Mouse (Mus musculus) small intestine, adult 2 months (tissue): ENCODE measurements around the gene Slc41a3.

ENCODE experiments used
- CTCF ChIP-seq: fragments of 200-500 bp; IDR thresholded peaks from 2 replicates; pipeline ENCODE4 v1.5.1; 2012; ENCODE audit warnings: low read depth, mild to moderate bottlenecking, control low read depth, inconsistent platforms, low read length, moderate library complexity, mixed read lengths; ENCODE audit not compliant: insufficient replicate concordance, insufficient read length; ENCODE audit errors: extremely low read depth
- POLR2A ChIP-seq: fragments of 200-500 bp; IDR thresholded peaks from 2 replicates; pipeline ENCODE4 v1.6.1; 2012; ENCODE audit warnings: low read depth, mild to moderate bottlenecking, control low read depth, inconsistent platforms, low read length, moderate library complexity

DNA sequence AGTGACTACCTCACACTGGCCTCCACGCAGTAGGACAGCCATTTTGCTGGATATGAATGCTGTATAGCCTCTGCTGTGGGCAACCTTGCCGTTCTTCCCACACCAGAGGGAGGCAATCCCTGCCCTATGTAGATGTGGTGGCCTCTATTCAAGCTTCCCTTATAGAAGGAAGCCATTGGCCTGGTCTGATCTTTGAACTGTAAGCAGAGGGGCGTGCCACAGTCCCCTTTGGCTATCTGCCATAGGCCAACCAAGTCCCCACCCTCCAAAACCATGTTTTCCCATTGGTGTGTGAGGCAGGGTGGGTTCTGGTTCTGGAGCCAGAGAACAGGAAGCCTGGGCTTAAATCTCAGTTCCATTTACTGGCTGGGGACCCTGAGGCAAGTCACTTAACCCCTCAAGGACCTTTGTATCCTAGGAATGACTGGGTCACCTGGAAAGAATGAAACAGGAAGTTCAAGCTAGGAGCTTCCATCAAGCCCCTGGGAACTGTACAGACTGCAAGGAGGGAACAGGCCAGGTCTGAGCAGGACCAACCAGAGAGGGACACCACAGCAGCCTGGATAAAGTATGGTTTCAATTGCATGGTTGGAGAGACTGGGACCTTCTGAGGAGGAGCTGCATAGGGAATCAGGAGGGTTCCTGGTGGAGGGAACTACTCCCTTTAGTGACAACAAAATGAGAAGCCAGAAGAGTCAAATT, 79.5 kb downstream of the Slc41a3 start:
- TF ChIP-seq POLR2A (no peak), CTCF (no peak)
